Mouse (Mus musculus) heart, embryonic 11.5 days (tissue): ENCODE results near the gene Cdk17. TPM values are rescaled to one million over a fixed set of nuclear protein-coding genes. Genes with fewer than 3 reads are reported as not detected.

Experiments
- ATAC-seq: fragments of 200-750 bp; cut with Nextera tagmentation; replicated peaks from 2 replicates; pipeline ENCODE4 v1.8.0; 2017; ENCODE audit warnings: moderate library complexity; ENCODE audit not compliant: insufficient number of reproducible peaks, low FRiP score, low TSS enrichment
- H3K27ac ChIP-seq: fragments of 300-500 bp; sonication (generic); 2 replicates; pipeline ENCODE4 v1.5.1; 2014; ENCODE audit warnings: mild to moderate bottlenecking, low read depth, low read length
- H3K27me3 ChIP-seq: fragments of 300-500 bp; sonication (generic); 2 replicates; pipeline ENCODE4 v1.6.1; 2014; ENCODE audit warnings: mild to moderate bottlenecking, low read length, mixed read lengths; ENCODE audit not compliant: control insufficient read depth, insufficient read depth
- H3K36me3 ChIP-seq: fragments of 300-500 bp; sonication (generic); 2 replicates; pipeline ENCODE4 v1.6.1; 2014; ENCODE audit warnings: mild to moderate bottlenecking, low read length, moderate library complexity, mixed read lengths; ENCODE audit not compliant: control insufficient read depth, insufficient read depth
- H3K4me1 ChIP-seq: fragments of 300-500 bp; sonication (generic); 2 replicates; pipeline ENCODE4 v1.6.1; 2014; ENCODE audit warnings: low read length; ENCODE audit not compliant: control insufficient read depth, insufficient read depth
- H3K4me2 ChIP-seq: fragments of 300-500 bp; sonication (generic); 2 replicates; pipeline ENCODE4 v1.6.1; 2014; ENCODE audit warnings: mild to moderate bottlenecking, moderate library complexity
- H3K4me3 ChIP-seq: fragments of 300-500 bp; sonication (generic); 2 replicates; pipeline ENCODE4 v1.5.1; 2014; ENCODE audit warnings: low read depth, low read length
- H3K9ac ChIP-seq: fragments of 300-500 bp; sonication (generic); 2 replicates; pipeline ENCODE4 v1.6.1; 2014; ENCODE audit warnings: mild to moderate bottlenecking, low read depth, low read length, moderate library complexity
- H3K9me3 ChIP-seq: fragments of 300-500 bp; sonication (generic); replicated peaks from 2 replicates; pipeline ENCODE4 v1.6.1; 2016; ENCODE audit warnings: low read length; ENCODE audit not compliant: control insufficient read depth
- WGBS: fragments of 180-500 bp; shearing (Covaris S2); extraction: QIAGEN DNeasy Blood & Tissue Kit; methylation state at CpG from one replicate; pipeline ENCODE4 v1.1.7; 2014; ENCODE audit not compliant: insufficient replicate concordance; 5-methylcytosine and 5-hydroxymethylcytosine counted together
- polyA plus RNA-seq: library from polyadenylated mRNA; unstranded; fragments of >200 nt; fragmentation: Nextera tagmentation; extraction: Ambion mirVana; gene quantifications from 2 replicates; pipeline ENCODE4 v1.2.1, GENCODE M21; 2014

Gene Cdk17
- polyA plus RNA-seq, 1 experiment from 2014 or later: 21.0 TPM

GRCm38 (mm10) chr10:93168067-93168466 is 7.4 kb downstream of the Cdk17 start:
- 54% methylated on average over 4 of the region's 4 CpGs for WGBS
- Histone ChIP-seq H3K9ac (no peak overlapping the region), H3K27me3 (no peaks in the 10 kb centered on the region), H3K4me3 (no peak overlapping the region), H3K36me3 (no peaks in the 10 kb centered on the region), H3K4me2 (no peak overlapping the region), H3K9me3 (no peaks in the 10 kb centered on the region), H3K4me1 (peaks cover 23% of the 10 kb centered on the region), H3K27ac (no peak overlapping the region; the same call in 1 of the 2 replicates)
- no peak for ATAC-seq

GRCm38 (mm10) chr10:93171182-93171855 is 10.6 kb downstream of the Cdk17 start:
- Histone ChIP-seq H3K4me2 (no peak overlapping the region), H3K4me3 (no peak overlapping the region), H3K9me3 (no peaks in the 10 kb centered on the region), H3K27ac (no peak overlapping the region), H3K36me3 (no peaks in the 10 kb centered on the region), H3K4me1 (peaks cover 9% of the 10 kb centered on the region), H3K9ac (no peak overlapping the region), H3K27me3 (no peaks in the 10 kb centered on the region)
- 83% methylated on average over 6 of the region's 6 CpGs for WGBS
- ATAC-seq: no peak

GRCm38 (mm10) chr10:93177471-93177870 is 16.8 kb downstream of the Cdk17 start:
- no peak for ATAC-seq
- H3K9ac ChIP-seq: no peak overlapping the region
- 0 out of 2 replicates have a peak overlapping the region, but pooled peaks have one; percentile 47 for H3K27ac ChIP-seq
- H3K9me3 ChIP-seq: no peaks in the 10 kb centered on the region
- peaks cover 11% of the 10 kb centered on the region for H3K4me1 ChIP-seq
- no peaks in the 10 kb centered on the region for H3K36me3 ChIP-seq
- H3K4me2 ChIP-seq: no peak overlapping the region
- H3K4me3 ChIP-seq: no peak overlapping the region
- no peaks in the 10 kb centered on the region for H3K27me3 ChIP-seq
- 69% methylated on average over 5 of the region's 5 CpGs for WGBS

DNA sequence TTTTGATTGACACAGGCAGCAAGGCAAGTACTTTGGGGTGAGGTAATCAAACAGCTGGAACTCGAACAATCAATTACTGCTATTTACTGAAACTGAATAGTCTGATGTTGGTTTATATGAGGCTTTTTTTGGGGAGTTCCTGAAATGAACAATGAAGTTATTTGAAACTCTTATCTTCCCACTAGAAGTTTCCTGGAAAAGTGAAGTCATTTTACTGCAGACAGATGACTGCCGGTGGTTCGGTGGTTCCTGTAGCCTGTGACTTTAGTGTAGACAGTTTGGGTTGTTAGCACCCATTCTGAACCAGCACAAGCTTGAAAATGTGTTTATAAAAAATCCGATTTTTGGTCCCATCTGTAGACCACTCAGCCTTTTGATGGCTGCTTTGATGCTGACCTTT is 17.2 kb downstream of the Cdk17 start:
- peaks cover 11% of the 10 kb centered on the region for H3K4me1 ChIP-seq
- WGBS: 55% methylated on average over 4 of the region's 4 CpGs
- no peak overlapping the region for H3K9ac ChIP-seq

GRCm38 (mm10) chr10:93178662-93179061 is 18.0 kb downstream of the Cdk17 start:
- Histone ChIP-seq H3K27ac (no peak overlapping the region), H3K36me3 (no peaks in the 10 kb centered on the region), H3K4me3 (no peak overlapping the region), H3K9ac (no peak overlapping the region), H3K27me3 (no peaks in the 10 kb centered on the region), H3K9me3 (no peaks in the 10 kb centered on the region), H3K4me1 (peaks cover 11% of the 10 kb centered on the region), H3K4me2 (no peak overlapping the region)
- WGBS: 98% methylated on average over 5 of the region's 5 CpGs
- ATAC-seq: no peak

More for the DNA sequence above, 17.2 kb downstream of the Cdk17 start:
- Histone ChIP-seq H3K4me2 (no peak overlapping the region), H3K4me3 (no peak overlapping the region), H3K27me3 (no peaks in the 10 kb centered on the region), H3K36me3 (no peaks in the 10 kb centered on the region), H3K9me3 (no peaks in the 10 kb centered on the region), H3K27ac (0 out of 2 replicates have a peak overlapping the region, but pooled peaks have one; percentile 47)
- no peak for ATAC-seq

- Histone ChIP-seq H3K9ac (no peak overlapping the region), H3K36me3 (no peaks in the 10 kb centered on the region), H3K9me3 (no peaks in the 10 kb centered on the region), H3K27me3 (no peaks in the 10 kb centered on the region), H3K4me3 (no peak overlapping the region), H3K27ac (no peak overlapping the region), H3K4me2 (no peak overlapping the region), H3K4me1 (peaks cover 11% of the 10 kb centered on the region)
- 83% methylated on average over 11 of the region's 11 CpGs for WGBS
- ATAC-seq: no peak
These were observed 19.2 kb downstream of the Cdk17 start for GRCm38 (mm10) chr10:93179669-93180460.

- H3K36me3 ChIP-seq: no peaks in the 10 kb centered on the region
- no peaks in the 10 kb centered on the region for H3K9me3 ChIP-seq
- H3K4me1 ChIP-seq: peaks cover 19% of the 10 kb centered on the region
- no peak for ATAC-seq
- H3K4me3 ChIP-seq: no peak overlapping the region
- no peak overlapping the region for H3K9ac ChIP-seq
- no peaks in the 10 kb centered on the region for H3K27me3 ChIP-seq
- H3K27ac ChIP-seq: no peak overlapping the region
- WGBS: 83% methylated on average over 8 of the region's 8 CpGs
- no peak overlapping the region for H3K4me2 ChIP-seq
These were observed 23.8 kb downstream of the Cdk17 start for GRCm38 (mm10) chr10:93184351-93184976.

DNA sequence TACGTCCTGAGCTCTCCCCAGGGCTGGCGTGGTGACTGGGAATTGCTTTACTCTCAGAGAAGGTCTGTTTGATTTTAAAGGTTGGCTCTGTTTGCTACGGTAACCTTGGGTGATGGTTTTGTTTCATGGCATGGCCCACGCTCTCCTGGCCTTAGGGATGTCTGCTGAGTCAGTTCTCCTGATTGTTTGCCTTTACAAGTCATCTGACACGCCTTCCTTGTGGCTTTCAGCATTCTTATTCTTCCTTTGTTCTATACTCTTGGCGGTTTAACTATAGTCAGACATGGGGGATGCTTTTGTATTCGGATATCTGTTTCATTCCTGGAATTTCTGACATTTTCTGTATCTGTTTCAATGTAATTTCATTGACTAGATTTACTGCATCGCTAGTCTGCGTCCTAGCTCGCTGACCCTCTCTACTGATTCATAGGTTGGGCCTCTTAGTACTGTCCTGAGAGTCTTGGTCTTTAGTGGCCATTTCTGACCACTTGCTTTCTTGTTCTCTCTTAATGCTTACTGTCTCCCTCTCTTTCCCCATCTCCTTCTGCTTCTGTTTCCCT is 27.8 kb downstream of the Cdk17 start:
- H3K4me3 ChIP-seq: no peak overlapping the region
- H3K9me3 ChIP-seq: no peaks in the 10 kb centered on the region
- H3K27ac ChIP-seq: 0 out of 2 replicates have a peak overlapping the region, but pooled peaks have one; percentile 41
- H3K36me3 ChIP-seq: no peaks in the 10 kb centered on the region
- H3K4me2 ChIP-seq: no peak overlapping the region
- H3K27me3 ChIP-seq: no peaks in the 10 kb centered on the region
- no peak for ATAC-seq
- H3K4me1 ChIP-seq: peaks cover 33% of the 10 kb centered on the region
- 74% methylated on average over 10 of the region's 10 CpGs for WGBS
- H3K9ac ChIP-seq: no peak overlapping the region
